Mouse (Mus musculus) midbrain, embryonic 12.5 days (tissue): ENCODE measurements around the gene Gm5269. TPM values are rescaled to one million over a fixed set of nuclear protein-coding genes. Genes with fewer than 3 reads are reported as not detected.

ENCODE experiments used
- ATAC-seq: fragments of 200-750 bp; cut with Nextera tagmentation; 2 replicates; pipeline ENCODE4 v1.8.0; 2017; ENCODE audit warnings: low read depth, moderate TSS enrichment, moderate library complexity; ENCODE audit not compliant: low FRiP score
- H3K27ac ChIP-seq: fragments of 300-500 bp; sonication (generic); replicated peaks from 2 replicates; pipeline ENCODE4 v1.5.1; 2016; ENCODE audit warnings: mild to moderate bottlenecking
- H3K27me3 ChIP-seq: fragments of 300-500 bp; sonication (generic); 2 replicates; pipeline ENCODE4 v1.6.1; 2016; ENCODE audit warnings: mild to moderate bottlenecking
- H3K36me3 ChIP-seq: fragments of 300-500 bp; sonication (generic); 2 replicates; pipeline ENCODE4 v1.6.1; 2016
- H3K4me1 ChIP-seq: fragments of 300-500 bp; sonication (generic); 2 replicates; pipeline ENCODE4 v1.6.1; 2016
- H3K4me2 ChIP-seq: fragments of 300-500 bp; sonication (generic); replicated peaks from 2 replicates; pipeline ENCODE4 v1.6.1; 2016; ENCODE audit warnings: mild to moderate bottlenecking, moderate library complexity
- H3K4me3 ChIP-seq: fragments of 300-500 bp; sonication (generic); 2 replicates; pipeline ENCODE4 v1.5.1; 2016; ENCODE audit warnings: mild to moderate bottlenecking
- H3K9ac ChIP-seq: fragments of 300-500 bp; sonication (generic); replicated peaks from 2 replicates; pipeline ENCODE4 v1.6.1; 2016; ENCODE audit warnings: mild to moderate bottlenecking, moderate library complexity
- H3K9me3 ChIP-seq: fragments of 300-500 bp; sonication (generic); 2 replicates; pipeline ENCODE4 v1.6.1; 2016; ENCODE audit warnings: mild to moderate bottlenecking
- whole genome bisulfite sequencing: fragments of 180-500 bp; shearing (Covaris S2); methylation state at CpG from one replicate; pipeline ENCODE4 v1.1.7; 2016; 5-methylcytosine and 5-hydroxymethylcytosine counted together
- polyA plus RNA-seq: library from polyadenylated mRNA; unstranded; fragments of >200 nt; fragmentation: Nextera tagmentation; extraction: Ambion mirVana; gene quantifications from 2 replicates; pipeline ENCODE4 v1.2.1, GENCODE M21; 2016

Gene Gm5269
- polyA plus RNA-seq, 1 experiment from 2014 or later, result not detected

DNA sequence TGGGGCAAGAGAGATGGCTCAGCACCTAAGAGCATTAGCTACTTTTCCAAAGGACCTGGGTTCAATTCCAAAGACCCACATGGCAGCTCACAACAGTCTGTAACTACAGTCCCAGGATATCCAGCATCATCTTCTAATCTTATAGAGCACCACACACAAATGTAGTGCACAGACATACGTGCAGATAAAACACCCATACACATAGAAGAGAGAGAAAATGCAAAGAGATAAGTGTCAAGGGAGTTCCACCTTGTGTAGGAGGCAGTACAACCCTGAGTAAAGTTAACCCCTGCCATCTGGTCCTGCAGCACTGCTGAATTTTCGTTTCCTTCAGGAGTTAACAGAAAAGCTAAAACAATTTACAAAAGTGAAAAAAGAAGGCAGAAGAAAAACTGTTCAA is 14.4 kb downstream of the Gm5269 start:
- Histone ChIP-seq H3K27ac (no peak overlapping the region), H3K4me1 (no peaks in the 10 kb centered on the region), H3K4me2 (no peak overlapping the region), H3K9me3 (no peaks in the 10 kb centered on the region), H3K9ac (no peak overlapping the region), H3K4me3 (no peak overlapping the region), H3K36me3 (no peaks in the 10 kb centered on the region), H3K27me3 (no peaks in the 10 kb centered on the region)
- ATAC-seq, result no peak
- 82% methylated on average over 2 of the region's 2 CpGs for WGBS

GRCm38 (mm10) chr1:45873250-45873649 is 16.8 kb downstream of the Gm5269 start:
- H3K27me3 ChIP-seq, result no peaks in the 10 kb centered on the region
- ATAC-seq, result no peak
- no peak overlapping the region for H3K4me2 ChIP-seq
- WGBS, result 86% methylated on average over 2 of the region's 2 CpGs
- no peaks in the 10 kb centered on the region for H3K9me3 ChIP-seq
- H3K27ac ChIP-seq, result no peak overlapping the region
- H3K36me3 ChIP-seq, result no peaks in the 10 kb centered on the region
- H3K4me3 ChIP-seq, result no peak overlapping the region
- H3K9ac ChIP-seq, result no peak overlapping the region
- no peaks in the 10 kb centered on the region for H3K4me1 ChIP-seq

GRCm38 (mm10) chr1:45868479-45869137 is 21.5 kb downstream of the Gm5269 start:
- Histone ChIP-seq H3K4me1 (no peaks in the 10 kb centered on the region), H3K36me3 (no peaks in the 10 kb centered on the region), H3K4me2 (no peak overlapping the region), H3K9me3 (no peaks in the 10 kb centered on the region), H3K4me3 (no peak overlapping the region), H3K27ac (no peak overlapping the region), H3K9ac (no peak overlapping the region), H3K27me3 (no peaks in the 10 kb centered on the region)
- WGBS, result 83% methylated on average over 3 of the region's 3 CpGs
- ATAC-seq, result no peak

DNA sequence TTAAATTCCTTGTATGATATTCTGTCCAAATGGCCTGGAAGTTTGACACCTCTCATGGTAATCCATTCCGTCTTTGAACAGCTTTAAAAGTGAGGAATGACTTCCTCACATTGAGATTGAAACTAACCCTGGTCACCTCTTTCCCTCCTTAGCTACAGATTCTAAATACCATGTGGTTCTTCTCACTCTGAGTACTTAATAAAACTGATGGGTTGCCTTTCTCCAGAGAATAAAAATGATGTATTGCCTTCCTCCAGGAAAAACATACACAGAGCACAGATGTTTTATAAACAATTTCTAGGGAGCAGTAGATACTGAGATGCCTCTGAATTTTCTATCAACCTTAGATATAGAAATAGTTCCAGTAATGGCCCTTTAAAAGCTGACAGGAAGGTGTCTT is 22.0 kb downstream of the Gm5269 start:
- Histone ChIP-seq H3K9me3 (no peaks in the 10 kb centered on the region), H3K4me3 (no peak overlapping the region), H3K9ac (no peak overlapping the region), H3K36me3 (no peaks in the 10 kb centered on the region), H3K27me3 (no peaks in the 10 kb centered on the region), H3K4me2 (no peak overlapping the region), H3K4me1 (no peaks in the 10 kb centered on the region), H3K27ac (no peak overlapping the region)
- 78% methylated on average over 1 of the region's 1 CpGs for WGBS
- no peak for ATAC-seq

- no peaks in the 10 kb centered on the region for H3K27me3 ChIP-seq
- no peak overlapping the region for H3K4me2 ChIP-seq
- H3K4me1 ChIP-seq, result no peaks in the 10 kb centered on the region
- WGBS, result 81% methylated on average over 3 of the region's 3 CpGs
- H3K9me3 ChIP-seq, result no peaks in the 10 kb centered on the region
- H3K36me3 ChIP-seq, result no peaks in the 10 kb centered on the region
- no peak overlapping the region for H3K27ac ChIP-seq
- no peak overlapping the region for H3K4me3 ChIP-seq
- no peak overlapping the region for H3K9ac ChIP-seq
- ATAC-seq, result no peak
These were observed 23.6 kb downstream of the Gm5269 start for GRCm38 (mm10) chr1:45866288-45867018.

DNA sequence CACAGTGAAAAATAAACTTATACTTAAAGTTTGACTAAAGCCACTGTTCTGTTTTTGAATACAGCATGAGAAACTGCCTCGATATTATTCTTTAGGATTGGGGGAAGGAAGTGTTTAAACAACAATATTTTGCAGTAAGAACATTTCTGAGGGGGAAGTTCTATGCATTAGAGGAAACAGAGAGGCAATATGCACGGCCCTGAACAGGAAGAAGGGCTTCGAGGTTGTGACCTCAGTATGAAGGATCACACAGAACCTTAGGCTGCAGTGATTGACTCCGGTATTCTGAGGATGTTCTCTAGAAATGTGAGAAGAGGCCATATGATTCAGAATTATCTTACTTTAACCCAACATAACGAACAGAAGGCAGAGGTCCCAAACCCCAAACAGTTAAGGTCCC is 24.3 kb downstream of the Gm5269 start:
- no peaks in the 10 kb centered on the region for H3K9me3 ChIP-seq
- no peak overlapping the region for H3K27ac ChIP-seq
- no peaks in the 10 kb centered on the region for H3K4me1 ChIP-seq
- H3K36me3 ChIP-seq, result no peaks in the 10 kb centered on the region
- WGBS, result 75% methylated on average over 5 of the region's 5 CpGs
- no peak overlapping the region for H3K4me3 ChIP-seq
- H3K27me3 ChIP-seq, result no peaks in the 10 kb centered on the region
- ATAC-seq, result no peak
- no peak overlapping the region for H3K9ac ChIP-seq
- no peak overlapping the region for H3K4me2 ChIP-seq

GRCm38 (mm10) chr1:45865316-45865715 is 24.8 kb downstream of the Gm5269 start:
- 70% methylated on average over 1 of the region's 1 CpGs for WGBS
- ATAC-seq, result no peak
- H3K27me3 ChIP-seq, result no peaks in the 10 kb centered on the region
- no peaks in the 10 kb centered on the region for H3K9me3 ChIP-seq
- no peaks in the 10 kb centered on the region for H3K36me3 ChIP-seq
- H3K4me1 ChIP-seq, result no peaks in the 10 kb centered on the region
- H3K4me3 ChIP-seq, result no peak overlapping the region
- H3K9ac ChIP-seq, result no peak overlapping the region
- no peak overlapping the region for H3K4me2 ChIP-seq
- H3K27ac ChIP-seq, result no peak overlapping the region

- Histone ChIP-seq H3K4me2 (no peak overlapping the region), H3K36me3 (no peaks in the 10 kb centered on the region), H3K9ac (no peak overlapping the region), H3K4me1 (no peaks in the 10 kb centered on the region), H3K27ac (no peak overlapping the region), H3K27me3 (no peaks in the 10 kb centered on the region), H3K9me3 (no peaks in the 10 kb centered on the region), H3K4me3 (no peak overlapping the region)
- WGBS, result 85% methylated on average over 4 of the region's 4 CpGs
- ATAC-seq, result no peak
These were observed 25.5 kb downstream of the Gm5269 start for GRCm38 (mm10) chr1:45864564-45865014.

DNA sequence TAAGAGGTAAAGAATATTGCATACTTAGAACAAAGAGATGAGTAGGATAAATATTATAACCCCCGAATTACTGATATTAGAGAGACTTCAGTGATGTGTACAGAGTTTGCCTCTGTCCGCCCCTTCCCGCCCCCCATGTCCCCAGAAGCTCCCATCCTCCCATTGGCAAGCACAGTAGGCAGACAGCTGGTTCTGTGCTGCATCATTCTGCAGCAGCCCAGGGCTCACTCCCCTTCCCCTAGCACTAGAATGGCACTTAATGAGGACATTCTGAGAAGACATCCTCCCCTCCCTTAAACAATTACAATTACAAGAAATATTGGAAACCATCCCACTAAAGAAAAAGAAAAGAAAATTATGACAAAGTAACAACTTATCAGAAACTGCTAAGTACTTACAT is 26.4 kb downstream of the Gm5269 start:
- Histone ChIP-seq H3K9me3 (no peaks in the 10 kb centered on the region), H3K36me3 (no peaks in the 10 kb centered on the region), H3K27ac (no peak overlapping the region), H3K9ac (no peak overlapping the region), H3K4me3 (no peak overlapping the region), H3K4me2 (no peak overlapping the region), H3K4me1 (no peaks in the 10 kb centered on the region), H3K27me3 (no peaks in the 10 kb centered on the region)
- 97% methylated on average over 3 of the region's 3 CpGs for WGBS
- no peak for ATAC-seq

GRCm38 (mm10) chr1:45861162-45861561 is 28.9 kb downstream of the Gm5269 start:
- no peaks in the 10 kb centered on the region for H3K36me3 ChIP-seq
- H3K4me2 ChIP-seq, result no peak overlapping the region
- no peaks in the 10 kb centered on the region for H3K4me1 ChIP-seq
- H3K4me3 ChIP-seq, result no peak overlapping the region
- no peaks in the 10 kb centered on the region for H3K9me3 ChIP-seq
- H3K27ac ChIP-seq, result no peak overlapping the region
- H3K9ac ChIP-seq, result no peak overlapping the region
- H3K27me3 ChIP-seq, result no peaks in the 10 kb centered on the region
- ATAC-seq, result no peak

- Histone ChIP-seq H3K4me1 (no peaks in the 10 kb centered on the region), H3K9ac (no peak overlapping the region), H3K4me3 (no peak overlapping the region), H3K9me3 (no peaks in the 10 kb centered on the region), H3K36me3 (no peaks in the 10 kb centered on the region), H3K27me3 (no peaks in the 10 kb centered on the region), H3K27ac (no peak overlapping the region), H3K4me2 (no peak overlapping the region)
- ATAC-seq, result no peak
- WGBS, result 79% methylated on average over 5 of the region's 5 CpGs
These were observed 29.7 kb downstream of the Gm5269 start for GRCm38 (mm10) chr1:45860349-45860748.

- no peak for ATAC-seq
- H3K4me1 ChIP-seq, result no peaks in the 10 kb centered on the region
These were observed 32.0 kb downstream of the Gm5269 start for GRCm38 (mm10) chr1:45858038-45858437.

More at GRCm38 (mm10) chr1:45858038-45858437, 32.0 kb downstream of the Gm5269 start:
- Histone ChIP-seq H3K9me3 (no peaks in the 10 kb centered on the region), H3K36me3 (no peaks in the 10 kb centered on the region), H3K4me3 (no peak overlapping the region), H3K9ac (no peak overlapping the region), H3K27me3 (no peaks in the 10 kb centered on the region), H3K4me2 (no peak overlapping the region), H3K27ac (no peak overlapping the region)
- 74% methylated on average over 1 of the region's 1 CpGs for WGBS
